Mouse (Mus musculus): Measurements from ENCODE around the gene Treml1. TPM values are rescaled to one million over a fixed set of nuclear protein-coding genes. Genes with fewer than 3 reads are reported as not detected.
A peak's percentile ranks its signal among the peaks of the same experiment; 100 is the strongest.

Gene Treml1
- polyA plus RNA-seq, 1 experiment from 2014 or later, result 18.8 TPM

GRCm38 (mm10) chr17:48336857-48337256 lies 22.9 kb upstream of the Treml1 start:
- H3K9me3 ChIP-seq (ENCODE audit: low read length), result no peaks in the 10 kb centered on the region
- H3K36me3 ChIP-seq (replicated peaks; ENCODE audit: insufficient read depth, low read length), result no peaks in the 10 kb centered on the region
- H3K27me3 ChIP-seq (ENCODE audit: insufficient read depth, low read length), result no peaks in the 10 kb centered on the region
- ATAC-seq (peak; percentile 75), DNase-seq (peak; percentile 91)
- H3K9ac ChIP-seq (replicated peaks), result no peak overlapping the region
- no peaks in the 10 kb centered on the region for H3K4me1 ChIP-seq (ENCODE audit: insufficient read depth)
- H3K4me3 ChIP-seq (ENCODE audit: low read depth, low read length), result no peak overlapping the region
- TF ChIP-seq CTCF (IDR thresholded peaks at IDR 0.05; ENCODE audit: low read depth) (peak; percentile 96), EP300 (IDR thresholded peaks at IDR 0.05; ENCODE audit: low read depth) (no peak)
- WGBS (ENCODE audit: insufficient replicate concordance), result under 1% methylated on average over 6 of the region's 6 CpGs
- no peak overlapping the region for H3K27ac ChIP-seq (ENCODE audit: low read depth)
- H3K4me2 ChIP-seq (ENCODE audit: low read depth, low read length), result no peak overlapping the region

- Histone ChIP-seq H3K4me1 (ENCODE audit: insufficient read depth) (no peaks in the 10 kb centered on the region), H3K36me3 (replicated peaks; ENCODE audit: insufficient read depth, low read length) (no peaks in the 10 kb centered on the region), H3K27me3 (ENCODE audit: insufficient read depth, low read length) (no peaks in the 10 kb centered on the region), H3K27ac (ENCODE audit: low read depth) (no peak overlapping the region), H3K9ac (replicated peaks) (no peak overlapping the region), H3K9me3 (ENCODE audit: low read length) (no peaks in the 10 kb centered on the region), H3K4me3 (ENCODE audit: low read depth, low read length) (no peak overlapping the region), H3K4me2 (ENCODE audit: low read depth, low read length) (no peak overlapping the region)
- DNase-seq (no peak), ATAC-seq (no peak)
- TF ChIP-seq CTCF (IDR thresholded peaks at IDR 0.05; ENCODE audit: low read depth), result no peak
- no peak for TF ChIP-seq EP300 (IDR thresholded peaks at IDR 0.05; ENCODE audit: low read depth)
- 85% methylated on average over 1 of the region's 1 CpGs for WGBS (ENCODE audit: insufficient replicate concordance)
These were observed 19.4 kb upstream of the Treml1 start for GRCm38 (mm10) chr17:48340267-48340666.

GRCm38 (mm10) chr17:48341947-48342346 lies 17.8 kb upstream of the Treml1 start:
- H3K4me1 ChIP-seq (ENCODE audit: insufficient read depth), result no peaks in the 10 kb centered on the region
- DNase-seq (no peak), ATAC-seq (no peak)
- no peak overlapping the region for H3K4me2 ChIP-seq (ENCODE audit: low read depth, low read length)
- no peak overlapping the region for H3K4me3 ChIP-seq (ENCODE audit: low read depth, low read length)
- no peak overlapping the region for H3K9ac ChIP-seq (replicated peaks)
- no peaks in the 10 kb centered on the region for H3K27me3 ChIP-seq (ENCODE audit: insufficient read depth, low read length)
- WGBS (ENCODE audit: insufficient replicate concordance), result 25% methylated on average over 3 of the region's 3 CpGs
- peak; percentile 24; the same call in 1 of the 2 replicates for TF ChIP-seq EP300 (IDR thresholded peaks at IDR 0.05; ENCODE audit: low read depth)
- no peak for TF ChIP-seq CTCF (IDR thresholded peaks at IDR 0.05; ENCODE audit: low read depth)
- H3K27ac ChIP-seq (ENCODE audit: low read depth), result no peak overlapping the region
- no peaks in the 10 kb centered on the region for H3K36me3 ChIP-seq (replicated peaks; ENCODE audit: insufficient read depth, low read length)
- no peaks in the 10 kb centered on the region for H3K9me3 ChIP-seq (ENCODE audit: low read length)

GRCm38 (mm10) chr17:48343065-48343464 lies 16.7 kb upstream of the Treml1 start:
- TF ChIP-seq CTCF (IDR thresholded peaks at IDR 0.05; ENCODE audit: low read depth) (no peak), EP300 (IDR thresholded peaks at IDR 0.05; ENCODE audit: low read depth) (no peak)
- Histone ChIP-seq H3K4me3 (ENCODE audit: low read depth, low read length) (no peak overlapping the region), H3K4me2 (ENCODE audit: low read depth, low read length) (no peak overlapping the region), H3K4me1 (ENCODE audit: insufficient read depth) (no peaks in the 10 kb centered on the region), H3K27me3 (ENCODE audit: insufficient read depth, low read length) (no peaks in the 10 kb centered on the region), H3K36me3 (replicated peaks; ENCODE audit: insufficient read depth, low read length) (no peaks in the 10 kb centered on the region), H3K27ac (ENCODE audit: low read depth) (no peak overlapping the region), H3K9ac (replicated peaks) (no peak overlapping the region), H3K9me3 (ENCODE audit: low read length) (no peaks in the 10 kb centered on the region)
- WGBS (ENCODE audit: insufficient replicate concordance), result 69% methylated on average over 2 of the region's 2 CpGs
- ATAC-seq (no peak), DNase-seq (no peak)

GRCm38 (mm10) chr17:48345824-48346223 lies 13.9 kb upstream of the Treml1 start:
- TF ChIP-seq CTCF (IDR thresholded peaks at IDR 0.05; ENCODE audit: low read depth) (no peak), EP300 (IDR thresholded peaks at IDR 0.05; ENCODE audit: low read depth) (no peak)
- no peak overlapping the region for H3K27ac ChIP-seq (ENCODE audit: low read depth)
- WGBS (ENCODE audit: insufficient replicate concordance), result 64% methylated on average over 4 of the region's 4 CpGs
- no peak overlapping the region for H3K9ac ChIP-seq (replicated peaks)
- DNase-seq (no peak), ATAC-seq (no peak)
- H3K27me3 ChIP-seq (ENCODE audit: insufficient read depth, low read length), result no peaks in the 10 kb centered on the region
- H3K4me2 ChIP-seq (ENCODE audit: low read depth, low read length), result no peak overlapping the region
- H3K4me3 ChIP-seq (ENCODE audit: low read depth, low read length), result no peak overlapping the region
- H3K9me3 ChIP-seq (ENCODE audit: low read length), result no peaks in the 10 kb centered on the region
- H3K4me1 ChIP-seq (ENCODE audit: insufficient read depth), result no peaks in the 10 kb centered on the region
- no peaks in the 10 kb centered on the region for H3K36me3 ChIP-seq (replicated peaks; ENCODE audit: insufficient read depth, low read length)

- H3K27ac ChIP-seq (ENCODE audit: low read depth), result no peak within 1 kb of the TSS
- 67% methylated on average over 5 of the region's 5 CpGs for WGBS (ENCODE audit: insufficient replicate concordance)
- H3K36me3 ChIP-seq (replicated peaks; ENCODE audit: insufficient read depth, low read length), result no peaks in the 10 kb centered on the region
- H3K9ac ChIP-seq (replicated peaks), result no peak within 1 kb of the TSS
- H3K4me3 ChIP-seq (ENCODE audit: low read depth, low read length), result no peak within 1 kb of the TSS
- ATAC-seq, result no peak
- no peak for TF ChIP-seq CTCF (IDR thresholded peaks at IDR 0.05; ENCODE audit: low read depth)
- no peak for TF ChIP-seq EP300 (IDR thresholded peaks at IDR 0.05; ENCODE audit: low read depth)
- no peak for DNase-seq
- H3K4me2 ChIP-seq (ENCODE audit: low read depth, low read length), result no peak within 1 kb of the TSS
- H3K9me3 ChIP-seq (ENCODE audit: low read length), result no peaks in the 10 kb centered on the region
- H3K27me3 ChIP-seq (ENCODE audit: insufficient read depth, low read length), result no peaks in the 10 kb centered on the region
- H3K4me1 ChIP-seq (ENCODE audit: insufficient read depth), result no peaks in the 10 kb centered on the region
These were observed 13.5 kb upstream of the Treml1 start, which contains the start of gene Trem2 for GRCm38 (mm10) chr17:48346231-48346630. Gene Trem2, plus strand, starts transcription at chr17:48346401.

GRCm38 (mm10) chr17:48346834-48347233 lies 12.9 kb upstream of the Treml1 start:
- no peak overlapping the region for H3K27ac ChIP-seq (ENCODE audit: low read depth)
- H3K4me1 ChIP-seq (ENCODE audit: insufficient read depth), result no peaks in the 10 kb centered on the region
- WGBS (ENCODE audit: insufficient replicate concordance), result 65% methylated on average over 4 of the region's 4 CpGs
- no peak for DNase-seq
- TF ChIP-seq CTCF (IDR thresholded peaks at IDR 0.05; ENCODE audit: low read depth) (no peak), EP300 (IDR thresholded peaks at IDR 0.05; ENCODE audit: low read depth) (no peak)
- H3K9ac ChIP-seq (replicated peaks), result no peak overlapping the region
- ATAC-seq, result no peak
- no peak overlapping the region for H3K4me2 ChIP-seq (ENCODE audit: low read depth, low read length)
- H3K27me3 ChIP-seq (ENCODE audit: insufficient read depth, low read length), result no peaks in the 10 kb centered on the region
- no peak overlapping the region for H3K4me3 ChIP-seq (ENCODE audit: low read depth, low read length)
- no peaks in the 10 kb centered on the region for H3K36me3 ChIP-seq (replicated peaks; ENCODE audit: insufficient read depth, low read length)
- H3K9me3 ChIP-seq (ENCODE audit: low read length), result no peaks in the 10 kb centered on the region
